Mouse (Mus musculus) small intestine, adult 2 months (tissue): Measurements from ENCODE around the gene Isoc2a.

Source experiments
- CTCF ChIP-seq: fragments of 200-500 bp; IDR thresholded peaks from 2 replicates; pipeline ENCODE4 v1.5.1; 2012; ENCODE audit warnings: low read depth, mild to moderate bottlenecking, control low read depth, inconsistent platforms, low read length, moderate library complexity, mixed read lengths; ENCODE audit not compliant: insufficient replicate concordance, insufficient read length; ENCODE audit errors: extremely low read depth
- POLR2A ChIP-seq: fragments of 200-500 bp; IDR thresholded peaks from 2 replicates; pipeline ENCODE4 v1.6.1; 2012; ENCODE audit warnings: low read depth, mild to moderate bottlenecking, control low read depth, inconsistent platforms, low read length, moderate library complexity

DNA sequence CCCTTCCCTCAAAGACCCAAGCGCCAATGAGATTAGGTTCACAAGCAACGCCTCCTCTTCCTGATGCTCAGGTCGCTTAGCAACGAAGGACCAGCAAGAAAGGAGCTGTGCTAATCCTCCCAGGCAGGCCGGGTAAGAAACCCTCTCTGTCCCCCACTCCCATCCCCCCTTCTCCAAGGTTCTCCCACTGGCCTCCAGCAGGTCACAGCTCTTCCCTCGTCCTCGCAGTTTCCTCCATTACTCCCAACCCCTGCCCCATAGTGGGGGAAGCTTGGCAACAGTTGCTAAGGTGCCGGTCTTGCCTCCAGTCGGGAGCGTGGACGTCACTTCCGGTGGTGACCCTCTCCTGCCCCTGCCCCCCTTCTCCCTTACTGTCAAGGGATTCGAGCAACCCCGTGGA lies 45.6 kb downstream of the Isoc2a start:
- TF ChIP-seq CTCF: no peak
- no peak for TF ChIP-seq POLR2A
